Mouse (Mus musculus) embryonic stem cell, embryonic (primary cell): ENCODE results near the gene Sod2.
"Not testable (repeated sequence)": the region's sequence is repeated elsewhere in the genome, so short reads cannot be mapped to it uniquely, and the experiment has no call there.

ENCODE experiments used
- CTCF ChIA-PET, 4 experiments: fragments of 300-600 bp in 2 of 4; fragments of 350-600 bp in 2 of 4; sonication (Branson Sonifier 250); formaldehyde crosslinking; loops; one replicate each; lab custom pipeline; 2022; ENCODE audit warnings: inconsistent platforms in 2 of 4; lab: Charles Lee
- POLR2A ChIA-PET, 4 experiments: fragments of 300-600 bp in 2 of 4; fragments of 350-600 bp in 2 of 4; sonication (Branson Sonifier 250); formaldehyde crosslinking; loops; one replicate each; lab custom pipeline; 2022; ENCODE audit warnings: antibody characterized with exemption in 4 of 4, inconsistent platforms in 1 of 4; lab: Charles Lee

Gene Sod2

DNA sequence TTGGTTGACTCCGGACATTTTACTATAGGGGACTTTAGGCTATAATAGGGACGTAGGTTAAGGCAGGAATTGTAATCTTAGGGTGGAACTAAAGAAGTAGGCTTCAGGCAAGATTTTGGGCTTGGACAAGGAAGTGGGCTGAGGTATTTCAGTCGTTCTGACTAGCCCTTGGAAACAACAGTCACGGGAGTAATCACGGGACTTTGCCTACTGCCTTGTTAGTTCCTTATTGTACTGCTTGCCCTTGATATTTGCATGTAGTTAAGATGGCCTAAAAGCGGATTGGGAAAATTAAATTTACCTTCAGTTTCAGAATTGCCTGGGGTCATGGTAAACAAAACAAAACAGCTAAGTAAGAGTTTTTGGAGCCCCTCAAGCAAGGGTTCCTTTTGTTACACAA, 7.6 kb upstream of the Sod2 start:
- POLR2A ChIA-PET, result interaction anchor here in 3 of 4 experiments (0.7 to 7.6 kb wide), 19 partner anchors 8 to 256 kb away, joined by 3 to 115 read pairs (median 10); partner anchors contain the start of genes Mrpl18 (in 3 of the 3), Sod2 (in 3 of the 3), Tcp1 (in 3 of the 3) and Acat2 (in 2 of the 3)
- CTCF ChIA-PET, result no interaction called here

DNA sequence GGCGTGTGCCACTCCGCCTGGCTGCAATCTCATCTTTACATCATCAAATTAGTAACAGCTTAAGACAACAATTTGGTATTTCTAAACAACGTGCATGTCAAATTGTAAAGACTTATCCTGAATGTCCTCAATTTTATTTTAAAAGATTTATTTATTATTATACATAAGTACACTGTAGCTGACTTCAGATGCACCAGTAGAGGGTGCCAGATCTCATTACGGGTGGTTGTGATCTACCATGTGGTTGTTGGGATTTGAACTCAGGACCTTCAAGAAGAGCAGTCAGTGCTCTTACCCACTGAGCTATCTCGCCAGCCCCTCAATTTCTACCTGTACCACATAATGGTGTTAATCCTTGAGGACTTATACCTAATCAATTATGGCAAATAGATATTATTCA, 4.4 kb upstream of the Sod2 start:
- CTCF ChIA-PET, result not testable (repeated sequence)
- POLR2A ChIA-PET, result interaction anchor here in 3 of 4 experiments (0.7 to 7.6 kb wide), 8 partner anchors 10 to 443 kb away, joined by 3 to 115 read pairs (median 5); partner anchors contain the start of genes Mrpl18 (in 1 of the 3), Pnldc1 (in 1 of the 3) and Tcp1 (in 1 of the 3)

GRCm38 (mm10) chr17:13004436-13004835, 2.2 kb upstream of the Sod2 start:
- POLR2A ChIA-PET, result interaction anchor here in 3 of 4 experiments (0.9 to 7.2 kb wide), 8 partner anchors 7 to 87 kb away, joined by 3 to 173 read pairs (median 37); partner anchors contain the start of genes Mrpl18 (in 1 of the 3), Tcp1 (in 1 of the 3) and Wtap (in 1 of the 3)
- CTCF ChIA-PET, result not testable (repeated sequence)

DNA sequence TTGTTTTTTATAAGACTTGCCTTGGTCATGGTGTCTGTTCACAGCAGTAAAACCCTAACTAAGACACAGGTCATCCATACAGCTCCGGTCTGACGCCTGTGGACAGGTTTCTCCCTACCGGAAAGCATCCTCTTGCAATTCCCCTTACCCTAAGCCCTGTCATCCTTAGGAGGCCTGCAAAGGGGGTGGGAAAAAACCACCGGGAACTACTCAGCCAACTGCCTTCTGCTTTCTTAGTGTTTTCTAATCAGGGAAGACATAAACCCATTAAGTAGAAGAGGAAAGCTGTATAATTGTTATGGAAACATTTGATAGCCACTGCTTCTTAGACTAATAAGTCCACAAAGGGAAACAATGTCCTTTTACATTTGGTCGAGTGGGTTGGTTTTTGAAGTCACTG, 338 bp downstream of the Sod2 start:
- CTCF ChIA-PET, result interaction anchor here in 1 of 4 experiments (1.0 to 2.0 kb wide), 2 partner anchors 10 to 18 kb away, joined by 4 to 7 read pairs; no protein-coding TSS in a partner anchor
- POLR2A ChIA-PET, result interaction anchor here (0.5 to 7.2 kb wide), 29 partner anchors 8 to 1196 kb away, joined by 3 to 173 read pairs (median 5); partner anchors contain the start of genes Acat2 (in 3 of the 4), Mrpl18 (in 3 of the 4), Pnldc1 (in 2 of the 4) and Tcp1 (in 2 of the 4)

DNA sequence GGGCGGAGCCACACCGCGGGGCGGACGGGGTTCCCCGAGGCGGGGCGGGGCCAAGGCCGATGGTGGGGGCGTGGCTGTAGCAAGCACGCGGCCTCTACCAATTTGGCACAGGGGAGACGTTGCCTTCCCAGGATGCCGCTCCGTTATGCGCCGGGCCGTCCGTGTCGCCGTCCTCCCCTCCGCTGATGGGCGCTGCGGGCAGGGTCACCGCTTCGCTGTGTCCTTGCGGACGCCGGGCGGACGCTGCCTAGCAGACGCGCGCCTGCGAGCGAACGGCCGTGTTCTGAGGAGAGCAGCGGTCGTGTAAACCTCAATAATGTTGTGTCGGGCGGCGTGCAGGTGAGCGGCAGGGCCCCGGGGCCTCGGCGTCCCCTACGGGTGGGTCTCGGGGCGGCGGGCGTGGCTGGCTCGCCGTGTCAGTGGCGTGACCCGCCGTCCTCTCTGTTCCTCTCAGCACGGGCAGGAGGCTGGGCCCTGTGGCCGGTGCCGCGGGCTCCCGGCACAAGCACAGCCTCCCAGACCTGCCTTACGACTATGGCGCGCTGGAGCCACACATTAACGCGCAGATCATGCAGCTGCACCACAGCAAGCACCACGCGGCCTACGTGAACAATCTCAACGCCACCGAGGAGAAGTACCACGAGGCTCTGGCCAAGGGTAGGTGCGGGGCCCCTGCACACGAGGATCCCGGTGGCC, 1.2 kb downstream of the Sod2 start:
- ChIA-PET POLR2A (interaction anchor here (0.5 to 7.2 kb wide), 34 partner anchors 8 to 1195 kb away, joined by 3 to 173 read pairs (median 4); partner anchors contain the start of genes Acat2 (in 3 of the 4), Mrpl18 (in 3 of the 4), Tcp1 (in 3 of the 4) and Pnldc1 (in 2 of the 4)), CTCF (interaction anchor here in 1 of 4 experiments (1.0 to 2.0 kb wide), 2 partner anchors 11 to 19 kb away, joined by 4 to 7 read pairs; no protein-coding TSS in a partner anchor)

DNA sequence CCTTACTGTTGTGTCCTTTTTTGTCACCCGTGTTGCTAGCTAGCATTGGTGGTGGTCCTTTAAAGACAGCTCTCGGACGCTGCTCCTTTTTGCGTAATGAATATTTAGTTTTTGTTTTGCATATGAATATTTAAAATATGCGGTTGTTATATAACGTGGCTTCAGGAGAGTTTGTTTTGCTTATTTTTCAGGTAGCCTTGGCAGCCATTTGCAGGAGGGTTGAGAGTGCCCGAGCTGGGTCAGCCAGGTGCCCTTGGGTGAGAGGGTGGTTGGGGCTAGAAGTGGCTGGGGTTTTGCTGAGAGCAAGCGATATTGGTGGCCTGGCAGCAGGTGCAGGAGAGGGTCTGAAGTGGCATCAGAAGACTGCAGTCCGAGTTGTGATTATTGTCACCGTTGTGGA, 1.9 kb downstream of the Sod2 start:
- CTCF ChIA-PET, result interaction anchor here in 2 of 4 experiments (0.7 to 2.0 kb wide), 3 partner anchors 20 to 150 kb away, joined by 3 to 7 read pairs (median 4); no protein-coding TSS in a partner anchor

DNA sequence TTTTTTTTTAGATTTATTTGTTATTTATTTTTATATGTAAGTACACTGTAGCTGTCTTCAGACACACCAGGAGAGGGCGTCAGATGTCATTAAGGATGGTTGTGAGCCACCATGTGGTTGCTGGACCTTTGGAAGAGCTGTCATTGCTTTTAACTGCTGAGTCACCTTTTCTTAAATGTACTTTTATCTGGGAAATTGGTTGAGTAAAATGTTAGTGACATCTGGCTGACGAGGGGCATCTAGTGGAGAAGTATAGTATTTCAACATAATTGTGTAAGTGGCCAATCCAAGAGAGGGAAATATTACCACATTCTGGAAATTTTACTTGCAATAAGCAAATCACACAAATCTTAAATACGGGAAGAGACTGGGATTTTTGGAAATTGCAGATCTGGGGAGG, 3.2 kb downstream of the Sod2 start:
- ChIA-PET POLR2A (interaction anchor here (0.6 to 7.2 kb wide), 13 partner anchors 11 to 94 kb away, joined by 3 to 173 read pairs (median 17); partner anchors contain the start of genes Acat2 (in 2 of the 4), Mrpl18 (in 2 of the 4), Tcp1 (in 2 of the 4) and Wtap (in 1 of the 4)), CTCF (interaction anchor here in 2 of 4 experiments (1.0 to 1.6 kb wide), 3 partner anchors 13 to 94 kb away, joined by 3 to 6 read pairs (median 3); partner anchors contain the start of genes Acat2 (in 1 of the 2), Mrpl18 (in 1 of the 2) and Tcp1 (in 1 of the 2))

More for the DNA sequence above, 1.9 kb downstream of the Sod2 start:
- POLR2A ChIA-PET, result interaction anchor here (0.5 to 7.2 kb wide), 18 partner anchors 10 to 753 kb away, joined by 3 to 173 read pairs (median 8); partner anchors contain the start of genes Mrpl18 (in 3 of the 4), Tcp1 (in 3 of the 4), Acat2 (in 2 of the 4) and Tcte2 (in 1 of the 4)

- ChIA-PET CTCF (interaction anchor here in 1 of 4 experiments (0.6 kb wide), 1 partner anchor 211 kb away, joined by 7 read pairs; no protein-coding TSS in a partner anchor), POLR2A (interaction anchor here in 3 of 4 experiments (0.9 to 5.0 kb wide), 11 partner anchors 8 to 97 kb away, joined by 3 to 27 read pairs (median 4); partner anchors contain the start of genes Acat2 (in 1 of the 3) and Mrpl18 (in 1 of the 3))
Measured at GRCm38 (mm10) chr17:13013316-13013715, 6.7 kb downstream of the Sod2 start.

DNA sequence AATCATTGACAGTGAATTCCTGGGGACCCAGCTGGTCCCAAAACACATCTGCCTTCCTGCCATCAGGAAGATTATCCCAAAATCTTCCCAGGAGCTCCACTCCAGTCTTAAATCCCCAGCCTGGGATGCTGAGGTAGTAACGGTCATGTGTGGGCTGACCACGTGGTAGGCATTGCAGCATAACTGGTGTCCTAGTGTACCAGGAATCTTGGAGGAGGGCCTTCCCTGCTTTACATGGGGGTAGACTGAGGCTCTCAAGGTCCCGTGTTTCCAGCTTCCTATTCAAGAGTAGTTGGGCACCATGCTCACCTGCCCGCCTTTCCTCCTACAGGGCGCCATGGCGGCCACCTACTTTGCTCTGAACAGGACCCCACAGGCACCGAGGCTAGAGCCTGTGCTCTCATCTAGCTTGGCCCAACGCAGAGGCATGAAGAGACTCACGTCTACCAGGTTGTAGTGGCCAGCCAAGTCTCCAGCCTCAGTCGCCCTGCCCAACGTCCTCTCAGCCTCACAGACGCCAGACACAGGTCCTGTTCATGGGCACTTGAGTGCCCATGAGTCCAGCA, 30.1 kb downstream of the Sod2 start:
- CTCF ChIA-PET, result not testable (repeated sequence)

GRCm38 (mm10) chr17:13043846-13044673, 37.4 kb downstream of the Sod2 start:
- CTCF ChIA-PET, result not testable (repeated sequence)
- POLR2A ChIA-PET, result interaction anchor here in 2 of 4 experiments (0.7 to 1.3 kb wide), 3 partner anchors 128 to 614 kb away, joined by 3 to 5 read pairs (median 3); partner anchors contain the start of gene Tcp1 (in 1 of the 2)

More for the DNA sequence above, 30.1 kb downstream of the Sod2 start:
- POLR2A ChIA-PET, result not testable (repeated sequence)

DNA sequence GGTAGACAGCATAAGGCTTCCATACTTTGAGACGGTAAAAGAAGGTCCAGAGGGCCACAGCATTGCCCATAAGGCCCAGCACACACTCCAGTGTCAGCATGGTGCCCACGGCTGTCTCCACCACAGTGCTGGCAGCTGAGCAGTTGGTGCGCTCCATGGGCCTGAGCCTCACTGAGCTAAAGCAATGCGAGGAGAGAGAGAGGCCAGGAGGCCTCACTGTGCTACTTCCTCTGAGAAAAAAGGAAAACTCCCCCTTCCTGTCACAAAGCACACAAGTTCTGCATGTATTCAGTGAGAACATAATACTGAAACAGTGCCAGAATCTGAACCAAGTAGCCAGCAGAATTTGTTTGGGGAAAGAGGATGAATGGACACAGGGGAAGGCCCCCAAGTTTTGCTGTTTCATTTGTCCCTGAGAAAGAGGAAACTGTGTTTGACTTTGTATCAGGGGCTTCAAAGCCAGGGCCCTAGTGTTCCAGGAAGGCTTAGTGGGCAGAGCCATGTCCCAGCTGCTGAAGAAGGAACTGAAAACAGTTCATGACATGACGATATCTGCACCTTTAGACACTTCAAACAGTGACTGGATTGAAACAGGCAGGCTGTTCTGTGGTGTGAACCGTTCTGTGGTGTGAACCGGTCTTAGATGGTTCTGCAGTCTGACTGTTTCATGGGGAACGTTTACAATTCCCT, 45.6 kb downstream of the Sod2 start, which contains the start of gene Gpr31b:
TSS of gene Gpr31b (minus strand) at position 173 of the 690 bp plus-strand sequence.
- POLR2A ChIA-PET, CTCF ChIA-PET: not testable (repeated sequence)

DNA sequence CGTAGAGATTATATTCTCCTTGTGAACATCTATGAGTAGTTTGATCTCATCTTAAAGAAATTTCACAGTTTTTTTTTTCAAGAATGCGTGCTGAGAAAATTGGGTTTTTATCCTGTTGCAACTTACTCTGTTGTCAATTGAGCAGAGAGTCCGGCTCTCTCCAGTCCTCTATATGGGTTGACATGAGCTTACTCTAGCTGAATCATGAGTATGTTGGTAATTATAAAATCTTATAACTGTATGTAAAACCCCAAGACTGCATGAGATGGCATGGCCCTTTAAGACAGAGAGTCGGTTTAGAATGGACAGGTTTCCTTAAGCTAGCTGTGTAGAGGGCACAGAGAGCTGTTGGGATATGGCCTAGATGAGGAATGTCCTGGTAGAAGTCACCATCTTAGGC, 54.2 kb downstream of the Sod2 start, which contains the start of gene Tcp10b:
TSS of gene Tcp10b (plus strand) at position 301 of the 400 bp plus-strand sequence.
- POLR2A ChIA-PET, CTCF ChIA-PET: not testable (repeated sequence)

GRCm38 (mm10) chr17:13062882-13063281, 56.2 kb downstream of the Sod2 start:
- CTCF ChIA-PET, result interaction anchor here in 1 of 4 experiments (0.6 kb wide), 1 partner anchor 153 kb away, joined by 5 read pairs; no protein-coding TSS in a partner anchor
- POLR2A ChIA-PET, result not testable (repeated sequence)

- POLR2A ChIA-PET, CTCF ChIA-PET: not testable (repeated sequence)
Measured at GRCm38 (mm10) chr17:13067864-13068385, 61.3 kb downstream of the Sod2 start.

DNA sequence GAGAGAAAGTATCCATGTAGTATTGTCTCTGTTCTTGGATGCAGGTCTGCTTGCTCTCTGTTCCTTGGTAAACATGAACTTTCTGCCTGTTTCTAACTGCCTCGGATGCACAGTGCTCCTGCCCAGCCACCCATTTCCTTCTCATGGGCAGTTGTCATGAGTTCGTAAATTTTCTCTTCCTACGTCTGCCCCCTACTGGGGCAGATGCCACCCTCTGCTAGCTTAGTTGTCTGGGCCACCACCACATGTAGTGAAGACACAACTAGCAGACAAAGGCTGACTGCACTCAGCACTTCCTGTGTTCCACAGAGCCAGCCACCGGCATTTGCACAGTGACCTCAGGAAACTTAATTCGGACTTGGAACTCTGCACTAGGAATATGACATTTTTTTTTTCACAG, 62.6 kb downstream of the Sod2 start:
- POLR2A ChIA-PET, CTCF ChIA-PET: not testable (repeated sequence)
